Mouse (Mus musculus): ENCODE measurements around the gene Zfp691. TPM values are rescaled to one million over a fixed set of nuclear protein-coding genes. Genes with fewer than 3 reads are reported as not detected.

Gene Zfp691
- polyA plus RNA-seq, 1 experiment = 8.1 TPM

- no peak for TF ChIP-seq CTCF (IDR thresholded peaks at IDR 0.05; ENCODE audit: extremely low read depth, insufficient read depth, low read length)
- no peak for TF ChIP-seq POLR2A (IDR thresholded peaks at IDR 0.05; ENCODE audit: extremely low read depth, insufficient read depth, low read length)
- Histone ChIP-seq H3K4me3 (ENCODE audit: insufficient read depth, low read length) (no peak overlapping the region), H3K4me1 (ENCODE audit: control insufficient read depth, insufficient read depth, low read length) (no peaks in the 10 kb centered on the region), H3K27ac (ENCODE audit: insufficient read depth, low read length) (no peak overlapping the region)
Observed at GRCm38 (mm10) chr4:119147347-119147746, 26.6 kb downstream of the Zfp691 start.

- Histone ChIP-seq H3K4me1 (ENCODE audit: control insufficient read depth, insufficient read depth, low read length) (no peaks in the 10 kb centered on the region), H3K4me3 (ENCODE audit: insufficient read depth, low read length) (no peak overlapping the region), H3K27ac (ENCODE audit: insufficient read depth, low read length) (no peak overlapping the region)
- TF ChIP-seq POLR2A (IDR thresholded peaks at IDR 0.05; ENCODE audit: extremely low read depth, insufficient read depth, low read length) (no peak), CTCF (IDR thresholded peaks at IDR 0.05; ENCODE audit: extremely low read depth, insufficient read depth, low read length) (no peak)
Observed at GRCm38 (mm10) chr4:119146816-119147215, 27.2 kb downstream of the Zfp691 start.

- no peak for TF ChIP-seq POLR2A (IDR thresholded peaks at IDR 0.05; ENCODE audit: extremely low read depth, insufficient read depth, low read length)
- TF ChIP-seq CTCF (IDR thresholded peaks at IDR 0.05; ENCODE audit: extremely low read depth, insufficient read depth, low read length) = peak; percentile 47
- Histone ChIP-seq H3K4me1 (ENCODE audit: control insufficient read depth, insufficient read depth, low read length) (no peaks in the 10 kb centered on the region), H3K27ac (ENCODE audit: insufficient read depth, low read length) (no peak overlapping the region), H3K4me3 (ENCODE audit: insufficient read depth, low read length) (no peak overlapping the region)
Observed at GRCm38 (mm10) chr4:119142230-119142871, 31.6 kb downstream of the Zfp691 start.

GRCm38 (mm10) chr4:119141191-119141590, 32.8 kb downstream of the Zfp691 start:
- no peak for TF ChIP-seq CTCF (IDR thresholded peaks at IDR 0.05; ENCODE audit: extremely low read depth, insufficient read depth, low read length)
- no peak for TF ChIP-seq POLR2A (IDR thresholded peaks at IDR 0.05; ENCODE audit: extremely low read depth, insufficient read depth, low read length)
- H3K27ac ChIP-seq (ENCODE audit: insufficient read depth, low read length) = no peak overlapping the region
- H3K4me1 ChIP-seq (ENCODE audit: control insufficient read depth, insufficient read depth, low read length) = no peaks in the 10 kb centered on the region
- no peak overlapping the region for H3K4me3 ChIP-seq (ENCODE audit: insufficient read depth, low read length)

- TF ChIP-seq POLR2A (IDR thresholded peaks at IDR 0.05; ENCODE audit: extremely low read depth, insufficient read depth, low read length) = no peak
- peak; percentile 67 for TF ChIP-seq CTCF (IDR thresholded peaks at IDR 0.05; ENCODE audit: extremely low read depth, insufficient read depth, low read length)
- H3K27ac ChIP-seq (ENCODE audit: insufficient read depth, low read length) = no peak overlapping the region
- no peak overlapping the region for H3K4me3 ChIP-seq (ENCODE audit: insufficient read depth, low read length)
- no peaks in the 10 kb centered on the region for H3K4me1 ChIP-seq (ENCODE audit: control insufficient read depth, insufficient read depth, low read length)
Observed at GRCm38 (mm10) chr4:119140126-119140525, 33.9 kb downstream of the Zfp691 start.

- TF ChIP-seq CTCF (IDR thresholded peaks at IDR 0.05; ENCODE audit: extremely low read depth, insufficient read depth, low read length) = no peak
- TF ChIP-seq POLR2A (IDR thresholded peaks at IDR 0.05; ENCODE audit: extremely low read depth, insufficient read depth, low read length) = no peak
- Histone ChIP-seq H3K4me1 (ENCODE audit: control insufficient read depth, insufficient read depth, low read length) (no peaks in the 10 kb centered on the region), H3K27ac (ENCODE audit: insufficient read depth, low read length) (no peak overlapping the region), H3K4me3 (ENCODE audit: insufficient read depth, low read length) (no peak overlapping the region)
Observed at GRCm38 (mm10) chr4:119138776-119139175, 35.2 kb downstream of the Zfp691 start.

GRCm38 (mm10) chr4:119138171-119138570, 35.8 kb downstream of the Zfp691 start:
- H3K27ac ChIP-seq (ENCODE audit: insufficient read depth, low read length) = no peak overlapping the region
- no peaks in the 10 kb centered on the region for H3K4me1 ChIP-seq (ENCODE audit: control insufficient read depth, insufficient read depth, low read length)
- no peak overlapping the region for H3K4me3 ChIP-seq (ENCODE audit: insufficient read depth, low read length)
- TF ChIP-seq POLR2A (IDR thresholded peaks at IDR 0.05; ENCODE audit: extremely low read depth, insufficient read depth, low read length) (peak; percentile 66; the same call in 1 of the 2 replicates), CTCF (IDR thresholded peaks at IDR 0.05; ENCODE audit: extremely low read depth, insufficient read depth, low read length) (no peak)

- Histone ChIP-seq H3K4me1 (ENCODE audit: control insufficient read depth, insufficient read depth, low read length) (no peaks in the 10 kb centered on the region), H3K4me3 (ENCODE audit: insufficient read depth, low read length) (no peak overlapping the region), H3K27ac (ENCODE audit: insufficient read depth, low read length) (no peak overlapping the region)
- no peak for TF ChIP-seq POLR2A (IDR thresholded peaks at IDR 0.05; ENCODE audit: extremely low read depth, insufficient read depth, low read length)
Observed at GRCm38 (mm10) chr4:119137313-119137712, 36.7 kb downstream of the Zfp691 start.

GRCm38 (mm10) chr4:119133860-119134259, 40.1 kb downstream of the Zfp691 start:
- H3K4me3 ChIP-seq (ENCODE audit: insufficient read depth, low read length) = no peak overlapping the region
- no peak for TF ChIP-seq CTCF (IDR thresholded peaks at IDR 0.05; ENCODE audit: extremely low read depth, insufficient read depth, low read length)
- no peak for TF ChIP-seq POLR2A (IDR thresholded peaks at IDR 0.05; ENCODE audit: extremely low read depth, insufficient read depth, low read length)
- H3K27ac ChIP-seq (ENCODE audit: insufficient read depth, low read length) = no peak overlapping the region

GRCm38 (mm10) chr4:119133306-119133705, 40.7 kb downstream of the Zfp691 start:
- Histone ChIP-seq H3K4me1 (ENCODE audit: control insufficient read depth, insufficient read depth, low read length) (peaks cover 2% of the 10 kb centered on the region), H3K4me3 (ENCODE audit: insufficient read depth, low read length) (no peak overlapping the region), H3K27ac (ENCODE audit: insufficient read depth, low read length) (no peak overlapping the region)
- TF ChIP-seq POLR2A (IDR thresholded peaks at IDR 0.05; ENCODE audit: extremely low read depth, insufficient read depth, low read length) (no peak), CTCF (IDR thresholded peaks at IDR 0.05; ENCODE audit: extremely low read depth, insufficient read depth, low read length) (no peak)

More at GRCm38 (mm10) chr4:119133860-119134259, 40.1 kb downstream of the Zfp691 start:
- no peaks in the 10 kb centered on the region for H3K4me1 ChIP-seq (ENCODE audit: control insufficient read depth, insufficient read depth, low read length)

Measured in cortical plate, adult 2 months (tissue).